Mouse (Mus musculus): ENCODE results near the gene Gar1. TPM values are rescaled to one million over a fixed set of nuclear protein-coding genes. Genes with fewer than 3 reads are reported as not detected.

Gar1 gene
- polyA plus RNA-seq (2017; shearing (Covaris generic)), result 100 to 1,000 TPM; 104 to 118 TPM

GRCm38 (mm10) chr3:129831035-129831568 is at the start of gene Gar1:
Gene Gar1, minus strand, starts transcription at chr3:129831396.

GRCm38 (mm10) chr3:129878405-129879021 is 47.3 kb upstream of the Gar1 start, which contains the start of gene Pla2g12a:
Gene Pla2g12a, plus strand, starts transcription at chr3:129878606.

GRCm38 (mm10) chr3:129835388-129835934 is 4.3 kb upstream of the Gar1 start, which contains the start of gene Cfi:
Gene Cfi, plus strand, starts transcription at chr3:129835884.

GRCm38 (mm10) chr3:129822206-129822775 is 8.9 kb downstream of the Gar1 start, which contains the start of gene Rrh:
Gene Rrh, minus strand, starts transcription at chr3:129822587.

DNA sequence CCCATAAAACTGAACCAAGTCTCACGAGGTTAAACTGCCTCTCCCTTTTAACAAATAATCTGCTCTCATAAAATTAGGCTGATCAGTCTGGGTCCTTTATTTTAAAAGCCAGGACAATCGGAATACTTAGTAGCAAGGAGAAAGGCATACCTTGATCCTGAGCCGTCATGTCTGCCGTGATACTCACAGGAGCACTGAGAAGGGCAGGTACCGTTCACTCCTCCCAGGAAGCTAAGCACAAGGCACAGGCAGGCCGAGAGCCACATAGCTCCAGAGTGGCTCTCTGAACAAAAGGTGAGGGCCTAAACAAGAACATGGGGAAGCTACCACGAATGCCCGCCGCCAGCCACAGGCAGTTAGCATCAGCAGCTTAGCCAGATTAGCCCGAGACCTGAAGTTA is 27.4 kb downstream of the Gar1 start, which contains the start of gene Lrit3:
TSS of gene Lrit3 (minus strand) at position 266 of the 400 bp plus-strand sequence.

Other genes starting within 250 kb of the Gar1 start
- gene Egf, start 76.1 kb downstream of the Gar1 start, polyA plus RNA-seq (2017; shearing (Covaris generic)), result 1 to 10 TPM; 2.2 to 7.5 TPM
- gene Lrit3, start 27.4 kb downstream of the Gar1 start, polyA plus RNA-seq (2017; shearing (Covaris generic)), result not detected
- under 1 TPM in 1 of 2 experiments, not detected in 1; 0.10 TPM for gene Rrh, start 8.8 kb downstream of the Gar1 start, polyA plus RNA-seq (2017; shearing (Covaris generic))
- 1 to 10 TPM in 1 of 2 experiments, not detected in 1; 1.0 TPM for gene Cfi, start 4.5 kb upstream of the Gar1 start, polyA plus RNA-seq (2017; shearing (Covaris generic))
- 10 to 100 TPM; 15.8 to 20.6 TPM for gene Pla2g12a, start 47.2 kb upstream of the Gar1 start, polyA plus RNA-seq (2017; shearing (Covaris generic))
- 10 to 100 TPM; 59.1 to 62.6 TPM for gene Casp6, start 70.0 kb upstream of the Gar1 start, polyA plus RNA-seq (2017; shearing (Covaris generic))
- 10 to 100 TPM; 27.9 to 38.0 TPM for gene Mcub, start 138.8 kb upstream of the Gar1 start, polyA plus RNA-seq (2017; shearing (Covaris generic))
- gene Sec24b, start 230.2 kb upstream of the Gar1 start, polyA plus RNA-seq (2017; shearing (Covaris generic)), result 10 to 100 TPM; 50.3 to 70.3 TPM

Measured in inflammation-experienced regulatory T-cells (primary cell).